Mouse (Mus musculus): Measurements from ENCODE around the gene Rab5c. TPM values are rescaled to one million over a fixed set of nuclear protein-coding genes. Genes with fewer than 3 reads are reported as not detected.

The Rab5c gene
- polyA plus RNA-seq, 1 experiment from 2014 or later, result 24.4 TPM

Other genes with a start within 250 kb of the Rab5c start
- 151 and 153 TPM in 2 replicates for gene Acly, start 210.2 kb downstream of the Rab5c start, polyA plus RNA-seq (2015; fragmentation: Nextera tagmentation; extraction: Ambion mirVana)
- gene Ttc25, start 192.6 kb downstream of the Rab5c start, polyA plus RNA-seq (2015; fragmentation: Nextera tagmentation; extraction: Ambion mirVana), result 1.6 and 2.6 TPM in 2 replicates
- gene Cnp, start 163.3 kb downstream of the Rab5c start, polyA plus RNA-seq (2015; fragmentation: Nextera tagmentation; extraction: Ambion mirVana), result 28.7 and 32.3 TPM in 2 replicates
- gene Nkiras2, start 119.0 kb downstream of the Rab5c start, polyA plus RNA-seq (2015; fragmentation: Nextera tagmentation; extraction: Ambion mirVana), result 57.1 and 58.7 TPM in 2 replicates
- gene Dnajc7, start 118.0 kb downstream of the Rab5c start, polyA plus RNA-seq (2015; fragmentation: Nextera tagmentation; extraction: Ambion mirVana), result 215 and 229 TPM in 2 replicates
- 0.06 and 0.13 TPM in 2 replicates for gene Zfp385c, start 45.8 kb downstream of the Rab5c start, polyA plus RNA-seq (2015; fragmentation: Nextera tagmentation; extraction: Ambion mirVana)
- 3.0 and 3.8 TPM in 2 replicates for gene Dhx58, start 33.9 kb downstream of the Rab5c start, polyA plus RNA-seq (2015; fragmentation: Nextera tagmentation; extraction: Ambion mirVana)
- 52.9 and 56.1 TPM in 2 replicates for gene Kat2a, start 25.8 kb downstream of the Rab5c start, polyA plus RNA-seq (2015; fragmentation: Nextera tagmentation; extraction: Ambion mirVana)
- 0.23 and 0.32 TPM in 2 replicates for gene Hspb9, start 24.4 kb downstream of the Rab5c start, polyA plus RNA-seq (2015; fragmentation: Nextera tagmentation; extraction: Ambion mirVana)
- gene Kcnh4, start 21.7 kb upstream of the Rab5c start, polyA plus RNA-seq (2015; fragmentation: Nextera tagmentation; extraction: Ambion mirVana), result 0.04 TPM in 1 of 2 replicates, not detected in the other
- gene Hcrt, start 24.7 kb upstream of the Rab5c start, polyA plus RNA-seq (2015; fragmentation: Nextera tagmentation; extraction: Ambion mirVana), result not detected in 2 replicates
- 6.1 and 6.4 TPM in 2 replicates for gene Ghdc, start 32.7 kb upstream of the Rab5c start, polyA plus RNA-seq (2015; fragmentation: Nextera tagmentation; extraction: Ambion mirVana)
- 28.1 TPM in 2 replicates for gene Stat5b, start 112.5 kb upstream of the Rab5c start, polyA plus RNA-seq (2015; fragmentation: Nextera tagmentation; extraction: Ambion mirVana)
- gene Stat5a, start 121.1 kb upstream of the Rab5c start, polyA plus RNA-seq (2015; fragmentation: Nextera tagmentation; extraction: Ambion mirVana), result 8.2 and 9.5 TPM in 2 replicates
- 41.2 and 53.4 TPM in 2 replicates for gene Stat3, start 201.3 kb upstream of the Rab5c start, polyA plus RNA-seq (2015; fragmentation: Nextera tagmentation; extraction: Ambion mirVana)
- gene Cavin1, start 232.7 kb upstream of the Rab5c start, polyA plus RNA-seq (2015; fragmentation: Nextera tagmentation; extraction: Ambion mirVana), result 392 and 425 TPM in 2 replicates